Mouse (Mus musculus) neural tube, embryonic 14.5 days (tissue): ENCODE measurements around the gene Tspo. TPM values are rescaled to one million over a fixed set of nuclear protein-coding genes. Genes with fewer than 3 reads are reported as not detected.

Experiments used
- ATAC-seq: fragments of 200-750 bp; cut with Nextera tagmentation; 2 replicates; pipeline ENCODE4 v1.8.0; 2017; ENCODE audit warnings: low read depth, mild to moderate bottlenecking, moderate TSS enrichment, moderate library complexity
- H3K27ac ChIP-seq: fragments of 300-500 bp; sonication (generic); 2 replicates; pipeline ENCODE4 v1.5.1; 2014; ENCODE audit warnings: low read depth, mild to moderate bottlenecking, control low read depth, low read length, moderate library complexity, mixed read lengths
- H3K27me3 ChIP-seq: fragments of 300-500 bp; sonication (generic); 2 replicates; pipeline ENCODE4 v1.6.1; 2014; ENCODE audit warnings: low read length; ENCODE audit not compliant: control insufficient read depth, insufficient read depth
- H3K36me3 ChIP-seq: fragments of 300-500 bp; sonication (generic); 2 replicates; pipeline ENCODE4 v1.6.1; 2014; ENCODE audit warnings: low read length, mixed read lengths; ENCODE audit not compliant: control insufficient read depth, insufficient read depth
- H3K4me1 ChIP-seq: fragments of 300-500 bp; sonication (generic); 2 replicates; pipeline ENCODE4 v1.6.1; 2014; ENCODE audit warnings: low read length; ENCODE audit not compliant: control insufficient read depth, insufficient read depth
- H3K4me2 ChIP-seq: fragments of 300-500 bp; sonication (generic); 2 replicates; pipeline ENCODE4 v1.6.1; 2014; ENCODE audit warnings: mild to moderate bottlenecking, low read depth, low read length, control low read depth
- H3K4me3 ChIP-seq: fragments of 300-500 bp; sonication (generic); 2 replicates; pipeline ENCODE4 v1.5.1; 2014; ENCODE audit warnings: low read depth, low read length, control low read depth, mixed read lengths
- H3K9ac ChIP-seq: fragments of 300-500 bp; sonication (generic); replicated peaks from 2 replicates; pipeline ENCODE4 v1.6.1; 2014; ENCODE audit warnings: low read depth, mild to moderate bottlenecking, control low read depth, low read length, mixed read lengths
- H3K9me3 ChIP-seq: fragments of 300-500 bp; sonication (generic); 2 replicates; pipeline ENCODE4 v1.6.1; 2016; ENCODE audit warnings: low read length; ENCODE audit not compliant: control insufficient read depth
- WGBS: fragments of 180-500 bp; shearing (Covaris S2); extraction: QIAGEN DNeasy Blood & Tissue Kit; methylation state at CpG from one replicate; pipeline ENCODE4 v1.1.7; 2014; 5-methylcytosine and 5-hydroxymethylcytosine counted together
- polyA plus RNA-seq: library from polyadenylated mRNA; unstranded; fragments of >200 nt; fragmentation: Nextera tagmentation; extraction: Ambion mirVana; gene quantifications from 2 replicates; pipeline ENCODE4 v1.2.1, GENCODE M21; 2014

The Tspo gene
- polyA plus RNA-seq, 1 experiment from 2014 or later = 4.7 TPM

DNA sequence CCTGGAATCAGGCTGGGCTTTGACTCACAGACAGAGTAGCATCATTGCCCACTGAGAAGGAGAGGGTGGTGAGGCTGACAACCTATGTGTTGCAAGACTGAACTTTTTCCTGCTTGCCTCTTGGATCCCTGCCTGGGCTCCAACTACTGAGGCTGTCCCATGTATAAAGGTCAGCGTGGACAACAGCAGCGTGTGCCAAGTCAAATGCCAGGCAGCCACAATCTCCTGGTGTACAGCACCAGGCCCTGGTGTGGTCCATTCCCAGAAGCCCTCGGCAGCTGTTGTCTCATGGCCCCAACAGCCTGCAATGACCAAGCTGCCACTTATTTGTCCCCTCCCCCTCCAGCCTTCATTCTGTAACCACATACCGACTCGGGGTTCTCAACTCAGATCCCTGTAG is 8.2 kb downstream of the Tspo start:
- no peaks in the 10 kb centered on the region for H3K4me1 ChIP-seq
- 90% methylated on average over 5 of the region's 5 CpGs for WGBS
- no peak overlapping the region for H3K9ac ChIP-seq
- ATAC-seq = no peak
- H3K4me3 ChIP-seq = no peak overlapping the region
- no peaks in the 10 kb centered on the region for H3K27me3 ChIP-seq
- H3K9me3 ChIP-seq = no peaks in the 10 kb centered on the region
- peaks cover 18% of the 10 kb centered on the region for H3K36me3 ChIP-seq
- no peak overlapping the region for H3K27ac ChIP-seq
- H3K4me2 ChIP-seq = no peak overlapping the region

DNA sequence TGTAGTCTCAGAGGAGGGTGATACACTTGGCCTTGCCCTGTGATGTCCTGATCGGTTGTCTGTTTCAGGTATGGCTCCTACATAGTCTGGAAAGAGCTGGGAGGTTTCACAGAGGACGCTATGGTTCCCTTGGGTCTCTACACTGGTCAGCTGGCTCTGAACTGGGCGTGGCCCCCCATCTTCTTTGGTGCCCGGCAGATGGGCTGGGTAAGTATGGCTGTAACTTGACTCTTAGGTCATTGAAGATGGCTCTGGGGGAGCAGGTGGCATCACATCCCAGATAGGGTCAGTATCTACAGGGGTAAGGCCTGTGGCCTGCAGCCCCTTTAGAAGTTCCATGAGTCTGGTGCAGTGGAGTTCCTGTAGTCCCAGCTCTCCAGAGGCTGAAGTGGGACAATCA is 8.7 kb downstream of the Tspo start:
- H3K4me1 ChIP-seq = no peaks in the 10 kb centered on the region
- no peak overlapping the region for H3K4me3 ChIP-seq
- H3K27ac ChIP-seq = no peak overlapping the region
- H3K36me3 ChIP-seq = peaks cover 22% of the 10 kb centered on the region
- no peak overlapping the region for H3K9ac ChIP-seq
- no peaks in the 10 kb centered on the region for H3K27me3 ChIP-seq
- no peak for ATAC-seq
- no peak overlapping the region for H3K4me2 ChIP-seq
- WGBS = 82% methylated on average over 4 of the region's 4 CpGs
- H3K9me3 ChIP-seq = no peaks in the 10 kb centered on the region

DNA sequence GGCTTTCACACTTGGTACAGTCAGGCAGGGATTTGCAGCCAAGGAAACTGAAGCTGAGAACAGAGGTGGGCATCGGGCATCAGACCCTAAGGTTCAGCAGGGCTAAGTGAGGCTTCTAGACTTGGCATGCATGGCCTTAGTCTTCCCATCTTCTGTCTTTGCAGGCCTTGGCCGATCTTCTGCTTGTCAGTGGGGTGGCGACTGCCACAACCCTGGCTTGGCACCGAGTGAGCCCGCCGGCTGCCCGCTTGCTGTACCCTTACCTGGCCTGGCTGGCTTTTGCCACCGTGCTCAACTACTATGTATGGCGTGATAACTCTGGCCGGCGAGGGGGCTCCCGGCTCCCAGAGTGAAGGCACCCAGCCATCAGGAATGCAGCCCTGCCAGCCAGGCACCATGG is 10.2 kb downstream of the Tspo start:
- Histone ChIP-seq H3K27ac (no peak overlapping the region), H3K4me2 (no peak overlapping the region), H3K9me3 (no peaks in the 10 kb centered on the region), H3K4me1 (no peaks in the 10 kb centered on the region), H3K4me3 (no peak overlapping the region), H3K9ac (no peak overlapping the region), H3K36me3 (peaks cover 32% of the 10 kb centered on the region), H3K27me3 (no peaks in the 10 kb centered on the region)
- 98% methylated on average over 12 of the region's 12 CpGs for WGBS
- ATAC-seq = no peak

- Histone ChIP-seq H3K27me3 (no peaks in the 10 kb centered on the region), H3K9me3 (no peaks in the 10 kb centered on the region), H3K27ac (no peak overlapping the region), H3K4me3 (no peak overlapping the region), H3K9ac (no peak overlapping the region), H3K4me2 (no peak overlapping the region), H3K4me1 (no peaks in the 10 kb centered on the region), H3K36me3 (peaks cover 37% of the 10 kb centered on the region)
- 85% methylated on average over 6 of the region's 6 CpGs for WGBS
- ATAC-seq = no peak
Observed at GRCm38 (mm10) chr15:83574731-83575351, 11.4 kb downstream of the Tspo start.

GRCm38 (mm10) chr15:83575543-83575942 is 12.2 kb downstream of the Tspo start:
- WGBS = 95% methylated on average over 8 of the region's 8 CpGs
- Histone ChIP-seq H3K4me2 (no peak overlapping the region), H3K4me3 (no peak overlapping the region), H3K9me3 (no peaks in the 10 kb centered on the region), H3K27ac (no peak overlapping the region), H3K9ac (no peak overlapping the region), H3K27me3 (no peaks in the 10 kb centered on the region), H3K4me1 (no peaks in the 10 kb centered on the region), H3K36me3 (peaks cover 44% of the 10 kb centered on the region)
- no peak for ATAC-seq

GRCm38 (mm10) chr15:83576651-83577050 is 13.3 kb downstream of the Tspo start:
- Histone ChIP-seq H3K4me1 (no peaks in the 10 kb centered on the region), H3K9me3 (no peaks in the 10 kb centered on the region), H3K4me3 (no peak overlapping the region), H3K9ac (no peak overlapping the region), H3K4me2 (no peak overlapping the region), H3K27ac (no peak overlapping the region), H3K27me3 (no peaks in the 10 kb centered on the region), H3K36me3 (peaks cover 55% of the 10 kb centered on the region)
- ATAC-seq = no peak
- 94% methylated on average over 9 of the region's 9 CpGs for WGBS

GRCm38 (mm10) chr15:83582931-83583330 is 19.5 kb downstream of the Tspo start:
- Histone ChIP-seq H3K4me3 (no peak overlapping the region), H3K4me2 (no peak overlapping the region), H3K27me3 (no peaks in the 10 kb centered on the region), H3K36me3 (peaks cover 65% of the 10 kb centered on the region), H3K9ac (no peak overlapping the region), H3K27ac (no peak overlapping the region), H3K9me3 (no peaks in the 10 kb centered on the region; the same call in 1 of the 2 replicates), H3K4me1 (no peaks in the 10 kb centered on the region)
- ATAC-seq = no peak
- WGBS = 97% methylated on average over 4 of the region's 4 CpGs

- 73% methylated on average over 8 of the region's 8 CpGs for WGBS
- H3K4me2 ChIP-seq = no peak overlapping the region
- H3K36me3 ChIP-seq = peaks cover 62% of the 10 kb centered on the region
- no peaks in the 10 kb centered on the region for H3K27me3 ChIP-seq
- H3K27ac ChIP-seq = no peak overlapping the region
- no peaks in the 10 kb centered on the region for H3K4me1 ChIP-seq
- H3K9ac ChIP-seq = no peak overlapping the region
- no peak overlapping the region for H3K4me3 ChIP-seq
- H3K9me3 ChIP-seq = no peaks in the 10 kb centered on the region; the same call in 1 of the 2 replicates
- ATAC-seq = no peak
Observed at GRCm38 (mm10) chr15:83583419-83584156, 20.2 kb downstream of the Tspo start.

DNA sequence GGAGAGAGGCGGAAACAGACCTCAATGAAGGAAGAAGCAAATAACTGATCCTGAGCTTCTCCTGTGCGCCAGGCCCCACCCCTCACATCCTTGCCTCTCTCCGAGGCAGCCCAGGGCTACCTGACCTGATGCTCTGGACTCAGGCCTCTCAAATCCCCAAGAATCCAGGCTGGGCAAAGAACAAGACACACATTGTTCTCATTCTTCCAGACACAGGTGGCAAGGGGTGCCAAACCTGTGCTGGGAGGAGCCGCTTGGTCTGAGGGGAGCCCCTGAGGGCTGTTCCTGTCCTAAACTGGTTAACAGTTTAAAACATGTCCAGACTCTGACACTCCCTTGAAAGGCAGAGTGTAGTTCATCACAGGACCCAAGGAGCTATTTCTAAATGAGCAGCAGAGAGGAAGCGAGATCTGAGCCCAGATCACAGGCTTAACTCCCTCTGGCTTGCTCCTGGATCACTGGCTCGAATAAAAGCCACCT is 21.4 kb downstream of the Tspo start:
- Histone ChIP-seq H3K27ac (no peak overlapping the region), H3K27me3 (no peaks in the 10 kb centered on the region), H3K9ac (no peak overlapping the region), H3K9me3 (no peaks in the 10 kb centered on the region; the same call in 1 of the 2 replicates), H3K4me1 (no peaks in the 10 kb centered on the region), H3K36me3 (peaks cover 58% of the 10 kb centered on the region), H3K4me3 (no peak overlapping the region), H3K4me2 (no peak overlapping the region)
- no peak for ATAC-seq
- 94% methylated on average over 6 of the region's 6 CpGs for WGBS
